In genomic region chr4:70528622-70529021, GRCm38 (mm10) we compare ENCODE assay signal across 23 mouse cellular contexts. TPM values are rescaled to one million over a fixed set of nuclear protein-coding genes. Genes with fewer than 3 reads are reported as not detected.
DNase-seq lines count a peak whose midpoint lies in the region; ATAC-seq and TF ChIP-seq lines count a peak whose summit lies in the region.
"Had no signal": no experiment of that assay in that cellular context is flagged by ENCODE, and none has a peak within 500 bp of the region (broad histone marks: within the 10 kb centered on the region; RNA-seq: fewer than 3 reads in every experiment).

No protein-coding gene starts in this region.

- H3K27me3 ChIP-seq in hindbrain, embryonic 16.5 days (replicated peaks; ENCODE audit: control insufficient read depth, insufficient read depth, low read length): no peaks in the 10 kb centered on the region
- no peaks in the 10 kb centered on the region for H3K27me3 ChIP-seq in hindbrain, embryonic 11.5 days (ENCODE audit: control insufficient read depth, insufficient read depth, low read length)
- H3K27me3 ChIP-seq in liver, embryonic 14.5 days (ENCODE audit: control insufficient read depth, insufficient read depth, low read length): no peaks in the 10 kb centered on the region
- no peaks in the 10 kb centered on the region for H3K27me3 ChIP-seq in midbrain, embryonic 15.5 days (replicated peaks)
- H3K27me3 ChIP-seq: forebrain, embryonic 12.5 days; heart, embryonic 15.5 days; kidney, embryonic 15.5 days; limb, embryonic 15.5 days; stomach, embryonic 15.5 days had no signal

- H3K27ac ChIP-seq in hindbrain, embryonic 16.5 days (ENCODE audit: low read depth, low read length): no peak overlapping the region
- H3K27ac ChIP-seq in hindbrain, embryonic 11.5 days (ENCODE audit: low read depth, low read length): no peak overlapping the region
- no peak overlapping the region for H3K27ac ChIP-seq in liver, embryonic 14.5 days
- H3K27ac ChIP-seq in midbrain, embryonic 15.5 days: no peak overlapping the region
- H3K27ac ChIP-seq in left cerebral cortex, adult 2 months: no peak overlapping the region
- H3K27ac ChIP-seq: forebrain, embryonic 12.5 days; heart, embryonic 15.5 days; kidney, embryonic 15.5 days; limb, embryonic 15.5 days; stomach, embryonic 15.5 days had no signal

- TF ChIP-seq EP300 in liver, embryonic 14.5 days (IDR thresholded peaks at IDR 0.05; ENCODE audit: low read depth): no peak

- 86% methylated on average over 3 of the region's 3 CpGs for WGBS in hindbrain, embryonic 16.5 days
- WGBS in hindbrain, embryonic 11.5 days: 86% methylated on average over 3 of the region's 3 CpGs
- WGBS in liver, embryonic 14.5 days (ENCODE audit: insufficient replicate concordance): 15% methylated on average over 3 of the region's 3 CpGs
- WGBS in midbrain, embryonic 15.5 days: 76% methylated on average over 3 of the region's 3 CpGs

- intact Hi-C loops in left cerebral cortex, adult 2 months (cut with DNase I): no loop called here

- H3K4me2 ChIP-seq in hindbrain, embryonic 16.5 days (ENCODE audit: low read length): peak overlapping the region; percentile 22; the same call in 1 of the 2 replicates
- no peak overlapping the region for H3K4me2 ChIP-seq in hindbrain, embryonic 11.5 days (replicated peaks; ENCODE audit: low read depth, low read length)
- H3K4me2 ChIP-seq in liver, embryonic 14.5 days (ENCODE audit: low read depth): no peak overlapping the region
- H3K4me2 ChIP-seq in midbrain, embryonic 15.5 days: peak overlapping the region; percentile 24
- H3K4me2 ChIP-seq: forebrain, embryonic 12.5 days; heart, embryonic 15.5 days; kidney, embryonic 15.5 days; limb, embryonic 15.5 days; stomach, embryonic 15.5 days had no signal

- TF ChIP-seq CTCF in liver, embryonic 14.5 days (IDR thresholded peaks at IDR 0.05; ENCODE audit: low read depth): no peak
- no peak for TF ChIP-seq CTCF in left cerebral cortex, adult 2 months (IDR thresholded peaks at IDR 0.05)

- no peak for ATAC-seq in hindbrain, embryonic 16.5 days
- ATAC-seq in hindbrain, embryonic 11.5 days (ENCODE audit: low FRiP score): no peak
- peak; percentile 49 for ATAC-seq in erythroblast, adult 5-6 weeks (replicated peaks; ENCODE audit: low FRiP score, poor library complexity, severe bottlenecking)
- peak; percentile 67 for ATAC-seq in liver, embryonic 14.5 days (ENCODE audit: insufficient read depth)
- no peak for ATAC-seq in midbrain, embryonic 15.5 days (replicated peaks)
- ATAC-seq: intestine, postnatal 0 days; lung, postnatal 0 days had no signal

- no peak for DNase-seq in hindbrain, embryonic 11.5 days (ENCODE audit: low spot score)
- DNase-seq in liver, embryonic 14.5 days (ENCODE audit: low read depth in 3 of 3, low spot score in 3 of 3): peak in 1 of 3 experiments; percentile 40
- no peak for DNase-seq in cerebellum, postnatal 14 days
- DNase-seq in left cerebral cortex, adult 2 months (ENCODE audit: extremely low spot score in 1 of 2, low spot score in 2 of 2): no peak
- DNase-seq: adrenal gland, postnatal 36 days; B cell, adult 2 months; cerebellum, adult 11-12 months; cerebellum, postnatal 25 days; gastrocnemius, postnatal 36 days; kidney, postnatal 4 days; retina, postnatal 1 day; thymus, adult 2 months had no signal

- H3K9me3 ChIP-seq in hindbrain, embryonic 16.5 days (ENCODE audit: control insufficient read depth, low read length): no peaks in the 10 kb centered on the region
- no peaks in the 10 kb centered on the region for H3K9me3 ChIP-seq in hindbrain, embryonic 11.5 days (ENCODE audit: control insufficient read depth, low read length)
- no peaks in the 10 kb centered on the region for H3K9me3 ChIP-seq in liver, embryonic 14.5 days (ENCODE audit: control insufficient read depth, low read length)
- H3K9me3 ChIP-seq in midbrain, embryonic 15.5 days: no peaks in the 10 kb centered on the region
- H3K9me3 ChIP-seq: forebrain, embryonic 12.5 days; heart, embryonic 15.5 days; kidney, embryonic 15.5 days; limb, embryonic 15.5 days; stomach, embryonic 15.5 days had no signal

- peaks cover 27% of the 10 kb centered on the region for H3K4me1 ChIP-seq in hindbrain, embryonic 16.5 days (ENCODE audit: control insufficient read depth, insufficient read depth, low read depth, low read length)
- H3K4me1 ChIP-seq in hindbrain, embryonic 11.5 days (replicated peaks; ENCODE audit: control insufficient read depth, insufficient read depth, low read length): no peaks in the 10 kb centered on the region
- peaks cover 8 to 11% of the 10 kb centered on the region in 2 experiments for H3K4me1 ChIP-seq in liver, embryonic 14.5 days (replicated peaks; ENCODE audit: control insufficient read depth in 2 of 2, insufficient read depth in 2 of 2, low read length in 1 of 2)
- H3K4me1 ChIP-seq in midbrain, embryonic 15.5 days: peaks cover 38% of the 10 kb centered on the region
- H3K4me1 ChIP-seq: stomach, embryonic 15.5 days had no signal

- H3K36me3 ChIP-seq in hindbrain, embryonic 16.5 days (ENCODE audit: control insufficient read depth, insufficient read depth, low read length): no peaks in the 10 kb centered on the region
- H3K36me3 ChIP-seq in hindbrain, embryonic 11.5 days (ENCODE audit: control insufficient read depth, insufficient read depth, low read length): no peaks in the 10 kb centered on the region
- H3K36me3 ChIP-seq in liver, embryonic 14.5 days (replicated peaks; ENCODE audit: control insufficient read depth, insufficient read depth, low read depth): no peaks in the 10 kb centered on the region
- H3K36me3 ChIP-seq in midbrain, embryonic 15.5 days (replicated peaks): no peaks in the 10 kb centered on the region
- H3K36me3 ChIP-seq: heart, embryonic 15.5 days; kidney, embryonic 15.5 days; limb, embryonic 15.5 days; stomach, embryonic 15.5 days had no signal

- no peak overlapping the region for H3K9ac ChIP-seq in hindbrain, embryonic 16.5 days (ENCODE audit: low read depth, low read length)
- H3K9ac ChIP-seq in hindbrain, embryonic 11.5 days (ENCODE audit: low read depth, low read length): no peak overlapping the region
- H3K9ac ChIP-seq in liver, embryonic 14.5 days (replicated peaks): no peak overlapping the region; the same call in 1 of the 2 replicates
- H3K9ac ChIP-seq in midbrain, embryonic 15.5 days: no peak overlapping the region
- H3K9ac ChIP-seq: forebrain, embryonic 12.5 days; heart, embryonic 15.5 days; kidney, embryonic 15.5 days; limb, embryonic 15.5 days; stomach, embryonic 15.5 days had no signal

- H3K4me3 ChIP-seq in hindbrain, embryonic 16.5 days (ENCODE audit: low read length): no peak overlapping the region
- no peak overlapping the region for H3K4me3 ChIP-seq in hindbrain, embryonic 11.5 days (ENCODE audit: low read depth, low read length)
- H3K4me3 ChIP-seq in liver, embryonic 14.5 days (ENCODE audit: insufficient read depth in 1 of 2, low read depth in 2 of 2, low read length in 2 of 2): no peak overlapping the region
- H3K4me3 ChIP-seq in midbrain, embryonic 15.5 days: no peak overlapping the region
- no peak overlapping the region for H3K4me3 ChIP-seq in left cerebral cortex, adult 2 months
- H3K4me3 ChIP-seq: forebrain, embryonic 12.5 days; heart, embryonic 15.5 days; kidney, embryonic 15.5 days; limb, embryonic 15.5 days; myocyte; stomach, embryonic 15.5 days had no signal

RNA-seq across cellular contexts. Expression of gene Megf9, which starts 6.2 kb away (rescaled TPM):
- polyA plus RNA-seq in hindbrain, embryonic 16.5 days (2015; fragmentation: Nextera tagmentation; extraction: Ambion mirVana): 22.4 and 25.6 TPM in 2 replicates
- 27.8 and 29.2 TPM in 2 replicates for polyA plus RNA-seq in hindbrain, embryonic 11.5 days (2014; fragmentation: Nextera tagmentation; extraction: Ambion mirVana)
- 21.1 and 21.9 TPM in 2 replicates for total RNA-seq in erythroblast, adult 5-6 weeks (2015; ENCODE audit: low replicate concordance)
- 7.0 and 10.0 TPM in 2 replicates for total RNA-seq in erythroblast, adult 5-6 weeks (2017; ENCODE audit: low replicate concordance)
- 1.5 and 1.8 TPM in 2 replicates for polyA plus RNA-seq in liver, embryonic 14.5 days (2012; rRNA removed)
- 3.3 and 3.6 TPM in 2 replicates for polyA plus RNA-seq in liver, embryonic 14.5 days (2014; fragmentation: Nextera tagmentation; extraction: Ambion mirVana)
- 30.4 and 32.2 TPM in 2 replicates for polyA plus RNA-seq in midbrain, embryonic 15.5 days (2015; fragmentation: Nextera tagmentation; extraction: Ambion mirVana)
- total RNA-seq in left cerebral cortex, adult 2 months (2021): 100 to 1,000 TPM; 109 to 115 TPM

Comparison
In these comparisons a context has a peak if more than half of its experiments do, and no peak if none do; other contexts are left out.
1. H3K4me2 ChIP-seq: peak in hindbrain, embryonic 16.5 days (single experiment) and midbrain, embryonic 15.5 days (single experiment); none in hindbrain, embryonic 11.5 days (single experiment) and liver, embryonic 14.5 days (single experiment).
2. ATAC-seq: peak in erythroblast, adult 5-6 weeks (single experiment) and liver, embryonic 14.5 days (single experiment); none in hindbrain, embryonic 16.5 days (single experiment), hindbrain, embryonic 11.5 days (single experiment) and midbrain, embryonic 15.5 days (single experiment).